Mouse (Mus musculus): ENCODE results near the gene Wnt5b. TPM values are rescaled to one million over a fixed set of nuclear protein-coding genes. Genes with fewer than 3 reads are reported as not detected.

Wnt5b gene
- total RNA-seq, 1 experiment = 3.5 TPM

- in situ Hi-C loops (cut with MboI; ENCODE audit: low sequenced_read_pairs in 2 of 2, unreplicated experiment in 2 of 2) = no loop called here
- no peak for TF ChIP-seq MAFK (IDR thresholded peaks at IDR 0.05; ENCODE audit: insufficient read depth, low read depth, low read length)
- TF ChIP-seq CHD2 (IDR thresholded peaks at IDR 0.05; ENCODE audit: low read depth, low read length) = no peak
- TF ChIP-seq HCFC1 (IDR thresholded peaks at IDR 0.05; ENCODE audit: borderline replicate concordance, insufficient read depth, low read length) = no peak
- TF ChIP-seq ZNF384 (IDR thresholded peaks at IDR 0.05; ENCODE audit: low read depth, low read length) = no peak
- no peak for TF ChIP-seq ZC3H11A (IDR thresholded peaks at IDR 0.05; ENCODE audit: borderline replicate concordance, low read depth, low read length)
- no peak overlapping the region for H3K27ac ChIP-seq (ENCODE audit: insufficient read depth, low read depth, low read length, poor library complexity, severe bottlenecking)
- H3K4me1 ChIP-seq (ENCODE audit: control insufficient read depth in 2 of 2, insufficient read depth in 2 of 2, low read length in 2 of 2, poor library complexity in 1 of 2) = peaks cover 0 to 5% of the 10 kb centered on the region in 2 experiments; a peak in 1 of 4 replicates
- H3K9ac ChIP-seq (ENCODE audit: insufficient read depth, low read depth, low read length, poor library complexity, severe bottlenecking) = no peak overlapping the region
- H3K9me3 ChIP-seq (ENCODE audit: control insufficient read depth, insufficient read depth, low read depth, low read length) = no peaks in the 10 kb centered on the region
- no peak overlapping the region for H3K4me3 ChIP-seq (ENCODE audit: insufficient read depth in 1 of 2, low read depth in 1 of 2, low read length in 2 of 2, poor library complexity in 1 of 2, severe bottlenecking in 1 of 2)
- peaks cover 1% of the 10 kb centered on the region; the same call in 1 of the 2 replicates for H3K36me3 ChIP-seq (ENCODE audit: control insufficient read depth, insufficient read depth, low read length, poor library complexity, severe bottlenecking)
- DNase-seq (ENCODE audit: low read depth, low spot score) = no peak
Observed at GRCm38 (mm10) chr6:119434394-119434793, 109.8 kb downstream of the Wnt5b start.

- Histone ChIP-seq H3K9me3 (ENCODE audit: control insufficient read depth, insufficient read depth, low read depth, low read length) (no peaks in the 10 kb centered on the region), H3K4me1 (ENCODE audit: control insufficient read depth in 2 of 2, insufficient read depth in 2 of 2, low read length in 2 of 2, poor library complexity in 1 of 2) (peaks cover 0 to 5% of the 10 kb centered on the region in 2 experiments; a peak in 1 of 4 replicates), H3K36me3 (ENCODE audit: control insufficient read depth, insufficient read depth, low read length, poor library complexity, severe bottlenecking) (peaks cover 1% of the 10 kb centered on the region; the same call in 1 of the 2 replicates), H3K9ac (ENCODE audit: insufficient read depth, low read depth, low read length, poor library complexity, severe bottlenecking) (no peak overlapping the region), H3K4me3 (ENCODE audit: insufficient read depth in 1 of 2, low read depth in 1 of 2, low read length in 2 of 2, poor library complexity in 1 of 2, severe bottlenecking in 1 of 2) (no peak overlapping the region), H3K27ac (ENCODE audit: insufficient read depth, low read depth, low read length, poor library complexity, severe bottlenecking) (no peak overlapping the region)
- no peak for DNase-seq (ENCODE audit: low read depth, low spot score)
- TF ChIP-seq MAFK (IDR thresholded peaks at IDR 0.05; ENCODE audit: insufficient read depth, low read depth, low read length) = no peak
- TF ChIP-seq ZC3H11A (IDR thresholded peaks at IDR 0.05; ENCODE audit: borderline replicate concordance, low read depth, low read length) = no peak
- no peak for TF ChIP-seq CHD2 (IDR thresholded peaks at IDR 0.05; ENCODE audit: low read depth, low read length)
- no peak for TF ChIP-seq HCFC1 (IDR thresholded peaks at IDR 0.05; ENCODE audit: borderline replicate concordance, insufficient read depth, low read length)
- no peak for TF ChIP-seq ZNF384 (IDR thresholded peaks at IDR 0.05; ENCODE audit: low read depth, low read length)
- in situ Hi-C loops (cut with MboI; ENCODE audit: low sequenced_read_pairs in 2 of 2, unreplicated experiment in 2 of 2) = no loop called here
Observed at GRCm38 (mm10) chr6:119431751-119432324, 112.3 kb downstream of the Wnt5b start.

- Histone ChIP-seq H3K4me1 (ENCODE audit: control insufficient read depth in 2 of 2, insufficient read depth in 2 of 2, low read length in 2 of 2, poor library complexity in 1 of 2) (peaks cover 0 to 5% of the 10 kb centered on the region in 2 experiments; a peak in 1 of 4 replicates), H3K27ac (ENCODE audit: insufficient read depth, low read depth, low read length, poor library complexity, severe bottlenecking) (no peak overlapping the region), H3K4me3 (ENCODE audit: insufficient read depth in 1 of 2, low read depth in 1 of 2, low read length in 2 of 2, poor library complexity in 1 of 2, severe bottlenecking in 1 of 2) (no peak overlapping the region), H3K9me3 (ENCODE audit: control insufficient read depth, insufficient read depth, low read depth, low read length) (no peaks in the 10 kb centered on the region), H3K36me3 (ENCODE audit: control insufficient read depth, insufficient read depth, low read length, poor library complexity, severe bottlenecking) (peaks cover 1% of the 10 kb centered on the region; the same call in 1 of the 2 replicates), H3K9ac (ENCODE audit: insufficient read depth, low read depth, low read length, poor library complexity, severe bottlenecking) (no peak overlapping the region)
- TF ChIP-seq HCFC1 (IDR thresholded peaks at IDR 0.05; ENCODE audit: borderline replicate concordance, insufficient read depth, low read length) (no peak), CHD2 (IDR thresholded peaks at IDR 0.05; ENCODE audit: low read depth, low read length) (no peak), ZNF384 (IDR thresholded peaks at IDR 0.05; ENCODE audit: low read depth, low read length) (no peak), ZC3H11A (IDR thresholded peaks at IDR 0.05; ENCODE audit: borderline replicate concordance, low read depth, low read length) (peak; percentile 48; the same call in 1 of the 2 replicates), MAFK (IDR thresholded peaks at IDR 0.05; ENCODE audit: insufficient read depth, low read depth, low read length) (no peak)
- in situ Hi-C loops (cut with MboI; ENCODE audit: low sequenced_read_pairs in 2 of 2, unreplicated experiment in 2 of 2) = no loop called here
- DNase-seq (ENCODE audit: low read depth, low spot score) = no peak
Observed at GRCm38 (mm10) chr6:119430508-119430907, 113.6 kb downstream of the Wnt5b start.

- in situ Hi-C loops (cut with MboI; ENCODE audit: low sequenced_read_pairs in 2 of 2, unreplicated experiment in 2 of 2) = no loop called here
- Histone ChIP-seq H3K9ac (ENCODE audit: insufficient read depth, low read depth, low read length, poor library complexity, severe bottlenecking) (no peak overlapping the region), H3K9me3 (ENCODE audit: control insufficient read depth, insufficient read depth, low read depth, low read length) (no peaks in the 10 kb centered on the region), H3K4me1 (ENCODE audit: control insufficient read depth in 2 of 2, insufficient read depth in 2 of 2, low read length in 2 of 2, poor library complexity in 1 of 2) (peaks cover 0 to 3% of the 10 kb centered on the region in 2 experiments; a peak in 1 of 4 replicates), H3K27ac (ENCODE audit: insufficient read depth, low read depth, low read length, poor library complexity, severe bottlenecking) (no peak overlapping the region), H3K36me3 (ENCODE audit: control insufficient read depth, insufficient read depth, low read length, poor library complexity, severe bottlenecking) (no peaks in the 10 kb centered on the region; the same call in 1 of the 2 replicates), H3K4me3 (ENCODE audit: insufficient read depth in 1 of 2, low read depth in 1 of 2, low read length in 2 of 2, poor library complexity in 1 of 2, severe bottlenecking in 1 of 2) (no peak overlapping the region)
- no peak for DNase-seq (ENCODE audit: low read depth, low spot score)
- TF ChIP-seq ZC3H11A (IDR thresholded peaks at IDR 0.05; ENCODE audit: borderline replicate concordance, low read depth, low read length) = no peak
Observed at GRCm38 (mm10) chr6:119429311-119429710, 114.8 kb downstream of the Wnt5b start.
